Mouse (Mus musculus) stomach, postnatal 0 days (tissue): ENCODE results near the gene Zfp800.

Source experiments
- CTCF ChIP-seq: IDR thresholded peaks from 2 replicates; pipeline ENCODE4 v1.5.1; 2016; ENCODE audit warnings: antibody characterized with exemption, low read depth, mild to moderate bottlenecking, moderate library complexity
- EP300 ChIP-seq: optimal IDR thresholded peaks from 2 replicates; pipeline ENCODE3; 2016; ENCODE audit warnings: antibody characterized with exemption

DNA sequence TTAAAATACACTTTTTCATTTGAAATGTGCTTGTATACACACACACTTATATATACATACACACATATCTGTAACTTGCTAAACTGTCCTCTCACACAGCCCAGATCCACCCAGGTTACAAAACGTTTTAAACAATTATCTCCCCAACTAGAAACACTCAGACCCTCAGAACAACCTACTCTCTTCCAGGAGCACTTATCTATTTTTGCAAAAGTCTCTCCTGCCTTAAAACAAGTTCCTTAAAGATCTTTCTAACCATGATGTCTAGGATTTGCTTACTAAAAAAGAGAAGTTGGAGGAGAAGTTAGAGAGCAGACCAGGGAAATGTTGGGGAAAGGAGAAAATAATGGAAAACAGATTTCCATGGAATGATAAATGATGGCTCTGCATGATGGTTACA is 139.4 kb downstream of the Zfp800 start:
- TF ChIP-seq EP300 (no peak), CTCF (no peak)
